Mouse (Mus musculus): ENCODE measurements at regions not wholly inside any gene's neighbourhood (a gene's known extent, or its start where the extent isn't known, plus 50 kb on each side); places are given as distances from the start of the nearest gene placed in this dataset.

GRCm38 (mm10) chr12:35733580-35733979 lies 191.8 kb upstream of the Agr3 start:
- 88% methylated on average over 2 of the region's 2 CpGs for WGBS
- H3K4me1 ChIP-seq (ENCODE audit: control insufficient read depth, insufficient read depth, low read length), result no peaks in the 10 kb centered on the region
- no peak for DNase-seq
- H3K27me3 ChIP-seq (replicated peaks; ENCODE audit: control insufficient read depth, insufficient read depth, low read length), result no peaks in the 10 kb centered on the region
- H3K27ac ChIP-seq (ENCODE audit: insufficient read depth, low read depth, low read length), result no peak overlapping the region
- H3K36me3 ChIP-seq (ENCODE audit: control insufficient read depth, insufficient read depth, low read length), result no peaks in the 10 kb centered on the region
- TF ChIP-seq CTCF (conservative IDR thresholded peaks at IDR 0.05; ENCODE audit: insufficient read depth, insufficient read length, low read depth, low read length), result no peak
- H3K4me3 ChIP-seq (ENCODE audit: insufficient read depth, low read depth, low read length), result no peak overlapping the region

- Histone ChIP-seq H3K36me3 (ENCODE audit: control insufficient read depth, insufficient read depth, low read length) (no peaks in the 10 kb centered on the region), H3K4me1 (ENCODE audit: control insufficient read depth, insufficient read depth, low read length) (no peaks in the 10 kb centered on the region), H3K27me3 (replicated peaks; ENCODE audit: control insufficient read depth, insufficient read depth, low read length) (no peaks in the 10 kb centered on the region), H3K4me3 (ENCODE audit: insufficient read depth, low read depth, low read length) (no peak overlapping the region), H3K27ac (ENCODE audit: insufficient read depth, low read depth, low read length) (no peak overlapping the region)
- DNase-seq, result no peak
- WGBS, result 87% methylated on average over 1 of the region's 1 CpGs
- TF ChIP-seq POLR2A (IDR thresholded peaks at IDR 0.05; ENCODE audit: low read depth, low read length), result no peak
- no peak for TF ChIP-seq CTCF (conservative IDR thresholded peaks at IDR 0.05; ENCODE audit: insufficient read depth, insufficient read length, low read depth, low read length)
These were observed 191.1 kb upstream of the Ahr start for GRCm38 (mm10) chr12:35725910-35726309.

- no peak for TF ChIP-seq POLR2A (IDR thresholded peaks at IDR 0.05; ENCODE audit: low read depth, low read length)
- TF ChIP-seq CTCF (conservative IDR thresholded peaks at IDR 0.05; ENCODE audit: insufficient read depth, insufficient read length, low read depth, low read length), result no peak
- H3K27ac ChIP-seq (ENCODE audit: insufficient read depth, low read depth, low read length), result no peak overlapping the region
- no peaks in the 10 kb centered on the region for H3K4me1 ChIP-seq (ENCODE audit: control insufficient read depth, insufficient read depth, low read length)
- H3K4me3 ChIP-seq (ENCODE audit: insufficient read depth, low read depth, low read length), result no peak overlapping the region
- H3K36me3 ChIP-seq (ENCODE audit: control insufficient read depth, insufficient read depth, low read length), result no peaks in the 10 kb centered on the region
- 86% methylated on average over 4 of the region's 4 CpGs for WGBS
- no peaks in the 10 kb centered on the region for H3K27me3 ChIP-seq (replicated peaks; ENCODE audit: control insufficient read depth, insufficient read depth, low read length)
- no peak for DNase-seq
These were observed 189.3 kb upstream of the Ahr start for GRCm38 (mm10) chr12:35724132-35724531.

- Histone ChIP-seq H3K27ac (ENCODE audit: insufficient read depth, low read depth, low read length) (no peak overlapping the region), H3K27me3 (replicated peaks; ENCODE audit: control insufficient read depth, insufficient read depth, low read length) (no peaks in the 10 kb centered on the region), H3K36me3 (ENCODE audit: control insufficient read depth, insufficient read depth, low read length) (no peaks in the 10 kb centered on the region), H3K4me1 (ENCODE audit: control insufficient read depth, insufficient read depth, low read length) (no peaks in the 10 kb centered on the region), H3K4me3 (ENCODE audit: insufficient read depth, low read depth, low read length) (no peak overlapping the region)
- no peak for TF ChIP-seq CTCF (conservative IDR thresholded peaks at IDR 0.05; ENCODE audit: insufficient read depth, insufficient read length, low read depth, low read length)
- no peak for TF ChIP-seq POLR2A (IDR thresholded peaks at IDR 0.05; ENCODE audit: low read depth, low read length)
- WGBS, result 87% methylated on average over 4 of the region's 4 CpGs
- no peak for DNase-seq
These were observed 177.8 kb upstream of the Ahr start for GRCm38 (mm10) chr12:35712671-35713070.

GRCm38 (mm10) chr12:35711549-35712070 lies 176.8 kb upstream of the Ahr start:
- H3K4me1 ChIP-seq (ENCODE audit: control insufficient read depth, insufficient read depth, low read length), result no peaks in the 10 kb centered on the region
- H3K4me3 ChIP-seq (ENCODE audit: insufficient read depth, low read depth, low read length), result no peak overlapping the region
- no peaks in the 10 kb centered on the region for H3K27me3 ChIP-seq (replicated peaks; ENCODE audit: control insufficient read depth, insufficient read depth, low read length)
- 83% methylated on average over 6 of the region's 6 CpGs for WGBS
- no peak overlapping the region for H3K27ac ChIP-seq (ENCODE audit: insufficient read depth, low read depth, low read length)
- TF ChIP-seq CTCF (conservative IDR thresholded peaks at IDR 0.05; ENCODE audit: insufficient read depth, insufficient read length, low read depth, low read length) (no peak), POLR2A (IDR thresholded peaks at IDR 0.05; ENCODE audit: low read depth, low read length) (no peak)
- no peaks in the 10 kb centered on the region for H3K36me3 ChIP-seq (ENCODE audit: control insufficient read depth, insufficient read depth, low read length)
- no peak for DNase-seq

- no peaks in the 10 kb centered on the region for H3K27me3 ChIP-seq (replicated peaks; ENCODE audit: control insufficient read depth, insufficient read depth, low read length)
- H3K27ac ChIP-seq (ENCODE audit: insufficient read depth, low read depth, low read length), result no peak overlapping the region
- WGBS, result 89% methylated on average over 5 of the region's 5 CpGs
- H3K4me1 ChIP-seq (ENCODE audit: control insufficient read depth, insufficient read depth, low read length), result no peaks in the 10 kb centered on the region
- no peak for DNase-seq
- no peaks in the 10 kb centered on the region for H3K36me3 ChIP-seq (ENCODE audit: control insufficient read depth, insufficient read depth, low read length)
- TF ChIP-seq POLR2A (IDR thresholded peaks at IDR 0.05; ENCODE audit: low read depth, low read length), result no peak
- TF ChIP-seq CTCF (conservative IDR thresholded peaks at IDR 0.05; ENCODE audit: insufficient read depth, insufficient read length, low read depth, low read length), result no peak
- H3K4me3 ChIP-seq (ENCODE audit: insufficient read depth, low read depth, low read length), result no peak overlapping the region
These were observed 175.5 kb upstream of the Ahr start for GRCm38 (mm10) chr12:35710323-35710722.

GRCm38 (mm10) chr12:35703479-35703878 lies 168.6 kb upstream of the Ahr start:
- no peak for DNase-seq
- H3K36me3 ChIP-seq (ENCODE audit: control insufficient read depth, insufficient read depth, low read length), result no peaks in the 10 kb centered on the region
- WGBS, result 76% methylated on average over 2 of the region's 2 CpGs

More at GRCm38 (mm10) chr12:35703479-35703878, 168.6 kb upstream of the Ahr start:
- Histone ChIP-seq H3K27me3 (replicated peaks; ENCODE audit: control insufficient read depth, insufficient read depth, low read length) (no peaks in the 10 kb centered on the region), H3K4me1 (ENCODE audit: control insufficient read depth, insufficient read depth, low read length) (no peaks in the 10 kb centered on the region), H3K27ac (ENCODE audit: insufficient read depth, low read depth, low read length) (no peak overlapping the region), H3K4me3 (ENCODE audit: insufficient read depth, low read depth, low read length) (no peak overlapping the region)
- TF ChIP-seq POLR2A (IDR thresholded peaks at IDR 0.05; ENCODE audit: low read depth, low read length) (no peak), CTCF (conservative IDR thresholded peaks at IDR 0.05; ENCODE audit: insufficient read depth, insufficient read length, low read depth, low read length) (no peak)
